ENCODE assay signal across 22 mouse cellular contexts in the genomic region with DNA sequence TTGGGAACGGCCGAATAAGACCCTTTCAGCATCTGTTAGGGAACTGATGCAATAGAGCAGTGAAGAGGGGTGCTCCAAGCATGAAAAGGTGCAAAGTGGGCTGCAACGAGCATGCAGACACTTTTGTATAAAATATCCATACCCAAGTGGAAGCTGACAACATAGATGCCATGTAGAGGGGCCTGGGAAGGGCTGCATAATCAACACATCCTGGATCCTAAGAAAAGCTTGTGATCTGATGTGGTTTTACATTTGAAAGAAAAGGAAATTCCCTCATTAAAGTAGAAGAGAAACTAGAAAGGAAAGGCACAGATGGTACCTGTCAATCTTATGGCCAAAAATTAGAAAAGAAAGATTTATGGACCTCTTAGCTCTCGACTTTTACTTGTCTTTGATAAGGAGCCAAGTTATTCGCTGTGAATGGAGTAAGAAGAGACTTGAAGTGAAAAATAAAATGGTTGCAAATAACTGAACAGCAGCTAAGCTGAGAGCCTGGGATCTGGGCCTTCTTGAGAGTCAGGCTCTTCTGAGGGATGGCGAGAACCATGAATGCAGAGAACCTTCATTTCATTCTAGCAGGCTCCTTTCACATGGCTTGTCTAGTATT.
A peak's percentile ranks its signal among the peaks of the same experiment; 100 is the strongest.
DNase-seq lines count a peak whose midpoint lies in the region; ATAC-seq and TF ChIP-seq lines count a peak whose summit lies in the region.
"Had no signal": no experiment of that assay in that cellular context is flagged by ENCODE, and none has a peak within 500 bp of the region (broad histone marks: within the 10 kb centered on the region; RNA-seq: fewer than 3 reads in every experiment).

No protein-coding gene starts in this region.

- no peak overlapping the region for H3K4me2 ChIP-seq in forebrain, embryonic 15.5 days (replicated peaks)
- H3K4me2 ChIP-seq in forebrain, embryonic 11.5 days (ENCODE audit: low read depth, low read length, severe bottlenecking), result no peak overlapping the region
- H3K4me2 ChIP-seq in kidney, postnatal 0 days (ENCODE audit: low read length), result no peak overlapping the region
- no peak overlapping the region for H3K4me2 ChIP-seq in hindbrain, embryonic 12.5 days (replicated peaks)
- H3K4me2 ChIP-seq: embryonic facial prominence, embryonic 15.5 days; heart, embryonic 13.5 days had no signal

- H3K4me1 ChIP-seq in forebrain, embryonic 15.5 days, result peaks cover 3% of the 10 kb centered on the region; the same call in 1 of the 2 replicates
- H3K4me1 ChIP-seq in forebrain, embryonic 11.5 days (replicated peaks; ENCODE audit: control insufficient read depth, insufficient read depth, low read length), result no peaks in the 10 kb centered on the region
- no peaks in the 10 kb centered on the region for H3K4me1 ChIP-seq in kidney, postnatal 0 days (replicated peaks; ENCODE audit: insufficient read depth, low read length)
- H3K4me1 ChIP-seq in cortical plate, adult 2 months (ENCODE audit: control insufficient read depth, insufficient read depth, low read length), result no peaks in the 10 kb centered on the region
- no peaks in the 10 kb centered on the region for H3K4me1 ChIP-seq in hindbrain, embryonic 12.5 days
- H3K4me1 ChIP-seq: embryonic facial prominence, embryonic 15.5 days had no signal

- H3K9me3 ChIP-seq in forebrain, embryonic 15.5 days, result no peaks in the 10 kb centered on the region
- no peaks in the 10 kb centered on the region for H3K9me3 ChIP-seq in forebrain, embryonic 11.5 days (ENCODE audit: control insufficient read depth, low read length)
- no peaks in the 10 kb centered on the region for H3K9me3 ChIP-seq in kidney, postnatal 0 days (replicated peaks; ENCODE audit: low read length)
- H3K9me3 ChIP-seq in hindbrain, embryonic 12.5 days (replicated peaks), result no peaks in the 10 kb centered on the region
- H3K9me3 ChIP-seq: embryonic facial prominence, embryonic 15.5 days; heart, embryonic 13.5 days had no signal

- no peak overlapping the region for H3K27ac ChIP-seq in forebrain, embryonic 15.5 days (replicated peaks)
- H3K27ac ChIP-seq in forebrain, embryonic 11.5 days (ENCODE audit: low read depth, low read length), result no peak overlapping the region
- no peak overlapping the region for H3K27ac ChIP-seq in kidney, postnatal 0 days
- H3K27ac ChIP-seq in cortical plate, adult 2 months (ENCODE audit: insufficient read depth, low read length), result peak overlapping the region; percentile 59
- H3K27ac ChIP-seq in hindbrain, embryonic 12.5 days, result no peak overlapping the region
- H3K27ac ChIP-seq: embryonic facial prominence, embryonic 15.5 days; heart, embryonic 13.5 days had no signal

- no peak for TF ChIP-seq POLR2A in cortical plate, adult 2 months (IDR thresholded peaks at IDR 0.05; ENCODE audit: extremely low read depth, insufficient read depth, low read length)

- H3K9ac ChIP-seq in forebrain, embryonic 15.5 days (replicated peaks), result no peak overlapping the region
- no peak overlapping the region for H3K9ac ChIP-seq in forebrain, embryonic 11.5 days (ENCODE audit: low read length)
- H3K9ac ChIP-seq in kidney, postnatal 0 days (ENCODE audit: low read depth, low read length), result no peak overlapping the region
- no peak overlapping the region for H3K9ac ChIP-seq in hindbrain, embryonic 12.5 days
- H3K9ac ChIP-seq: embryonic facial prominence, embryonic 15.5 days; heart, embryonic 13.5 days had no signal

- WGBS in forebrain, embryonic 15.5 days, result 43% methylated on average over 6 of the region's 6 CpGs
- WGBS in forebrain, embryonic 11.5 days, result 77% methylated on average over 6 of the region's 6 CpGs
- 54% methylated on average over 6 of the region's 6 CpGs for WGBS in kidney, postnatal 0 days
- WGBS in hindbrain, embryonic 12.5 days, result 78% methylated on average over 6 of the region's 6 CpGs

- H3K36me3 ChIP-seq in forebrain, embryonic 15.5 days, result no peaks in the 10 kb centered on the region
- H3K36me3 ChIP-seq in forebrain, embryonic 11.5 days (ENCODE audit: control insufficient read depth, insufficient read depth, low read length), result no peaks in the 10 kb centered on the region
- H3K36me3 ChIP-seq in kidney, postnatal 0 days (ENCODE audit: insufficient read depth, low read length), result no peaks in the 10 kb centered on the region
- no peaks in the 10 kb centered on the region for H3K36me3 ChIP-seq in hindbrain, embryonic 12.5 days
- H3K36me3 ChIP-seq: embryonic facial prominence, embryonic 15.5 days; heart, embryonic 13.5 days had no signal

- no peak overlapping the region for H3K4me3 ChIP-seq in forebrain, embryonic 15.5 days
- no peak overlapping the region for H3K4me3 ChIP-seq in forebrain, embryonic 11.5 days (ENCODE audit: low read depth, low read length)
- H3K4me3 ChIP-seq in kidney, postnatal 0 days (replicated peaks; ENCODE audit: low read depth, low read length), result no peak overlapping the region
- no peak overlapping the region for H3K4me3 ChIP-seq in cortical plate, adult 2 months (ENCODE audit: insufficient read depth, low read length)
- no peak overlapping the region for H3K4me3 ChIP-seq in hindbrain, embryonic 12.5 days
- H3K4me3 ChIP-seq: embryonic facial prominence, embryonic 15.5 days; heart, embryonic 13.5 days had no signal

- peak; percentile 80 for ATAC-seq in forebrain, embryonic 15.5 days (replicated peaks)
- ATAC-seq in forebrain, embryonic 11.5 days (replicated peaks; ENCODE audit: low FRiP score), result no peak
- ATAC-seq in kidney, postnatal 0 days (replicated peaks; ENCODE audit: low FRiP score, low read depth), result no peak
- ATAC-seq in hindbrain, embryonic 12.5 days (ENCODE audit: low FRiP score), result no peak
- ATAC-seq: activated CD4-positive, CD25-positive, alpha-beta regulatory T cell, adult 4 months; hindbrain, embryonic 16.5 days; inflammation-experienced regulatory T-cells, adult 6 months; intestine, postnatal 0 days; Patski had no signal

- no peak for TF ChIP-seq CTCF in kidney, postnatal 0 days (IDR thresholded peaks at IDR 0.05; ENCODE audit: low read depth)
- no peak for TF ChIP-seq CTCF in cortical plate, adult 2 months (IDR thresholded peaks at IDR 0.05; ENCODE audit: extremely low read depth, insufficient read depth, low read length)

- no peak for DNase-seq in forebrain, embryonic 11.5 days (ENCODE audit: low spot score)
- DNase-seq in kidney, postnatal 0 days (ENCODE audit: low spot score), result peak; percentile 64
- no peak for DNase-seq in kidney, adult 8-10 months
- DNase-seq in brain, adult 2 months (ENCODE audit: low read depth, low spot score), result peak; percentile 49
- DNase-seq in testis, postnatal 10 days (ENCODE audit: low spot score), result no peak
- DNase-seq: adrenal gland, postnatal 14 days; cerebellum, adult 2 months; cerebellum, postnatal 10 days; embryo, embryonic 11 days; gastrocnemius, postnatal 14 days; heart, postnatal 36 days had no signal

- H3K27me3 ChIP-seq in forebrain, embryonic 15.5 days, result no peaks in the 10 kb centered on the region
- H3K27me3 ChIP-seq in forebrain, embryonic 11.5 days (ENCODE audit: control insufficient read depth, insufficient read depth, low read length), result no peaks in the 10 kb centered on the region
- H3K27me3 ChIP-seq in kidney, postnatal 0 days (ENCODE audit: insufficient read depth, low read length), result no peaks in the 10 kb centered on the region
- no peaks in the 10 kb centered on the region for H3K27me3 ChIP-seq in hindbrain, embryonic 12.5 days
- H3K27me3 ChIP-seq: CH12.LX; embryonic facial prominence, embryonic 15.5 days; heart, embryonic 13.5 days; Patski had no signal

Comparison
In these comparisons a context has a peak if more than half of its experiments do, and no peak if none do; other contexts are left out.
1. DNase-seq: peak in kidney, postnatal 0 days (single experiment) and brain, adult 2 months (single experiment); none in forebrain, embryonic 11.5 days (single experiment), kidney, adult 8-10 months (0 of 2) and testis, postnatal 10 days (single experiment).